Mouse (Mus musculus) fat pad, adult 2 months (tissue): Measurements from ENCODE around the gene H2-Eb2.
"Not testable (repeated sequence)": the region's sequence is repeated elsewhere in the genome, so short reads cannot be mapped to it uniquely, and the experiment has no call there.

Experiments
- DNase-seq: peaks from one replicate; pipeline ENCODE4 v3.0.0-alpha.2; 2011; ENCODE audit warnings: low read depth, low spot score; ENCODE audit errors: extremely low read depth

H2-Eb2 gene

DNA sequence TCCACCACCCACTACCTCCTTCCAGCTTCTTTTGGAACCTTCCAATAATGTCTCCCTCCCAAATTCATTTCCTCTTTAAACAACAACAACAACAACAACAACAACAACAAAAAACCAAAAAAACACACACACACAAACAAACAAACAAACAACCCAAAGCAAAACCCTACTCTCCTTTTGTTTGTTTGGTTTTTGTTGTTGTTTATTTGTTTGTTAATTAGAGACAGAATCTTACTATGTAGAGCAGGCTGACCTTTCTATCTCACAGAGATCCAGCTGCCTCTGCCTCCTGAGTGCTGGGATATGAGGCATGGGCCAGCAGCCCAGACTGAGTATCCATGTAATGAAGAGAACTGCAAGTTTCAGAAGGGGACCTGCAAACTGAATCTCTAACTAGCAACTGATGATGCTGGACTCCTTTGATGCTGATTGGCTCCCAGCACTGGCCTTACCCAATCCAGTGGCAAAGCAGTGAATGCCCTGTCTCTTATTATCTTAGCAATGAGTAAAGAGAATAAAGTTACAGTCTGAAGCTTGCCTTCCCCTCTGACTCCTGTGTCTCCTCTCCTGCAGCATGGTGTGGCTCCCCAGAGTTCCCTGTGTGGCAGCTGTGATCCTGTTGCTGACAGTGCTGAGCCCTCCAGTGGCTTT lies 20.0 kb upstream of the H2-Eb2 start, which contains the start of gene H2-Eb1:
Gene H2-Eb1 (plus strand): TSS at position 488 of the 651 bp plus-strand sequence.
- no peak for DNase-seq

GRCm38 (mm10) chr17:34306407-34306806 lies 19.1 kb upstream of the H2-Eb2 start:
- no peak for DNase-seq

GRCm38 (mm10) chr17:34307216-34307615 lies 18.2 kb upstream of the H2-Eb2 start:
- no peak for DNase-seq

GRCm38 (mm10) chr17:34308161-34308560 lies 17.3 kb upstream of the H2-Eb2 start:
- no peak for DNase-seq

DNA sequence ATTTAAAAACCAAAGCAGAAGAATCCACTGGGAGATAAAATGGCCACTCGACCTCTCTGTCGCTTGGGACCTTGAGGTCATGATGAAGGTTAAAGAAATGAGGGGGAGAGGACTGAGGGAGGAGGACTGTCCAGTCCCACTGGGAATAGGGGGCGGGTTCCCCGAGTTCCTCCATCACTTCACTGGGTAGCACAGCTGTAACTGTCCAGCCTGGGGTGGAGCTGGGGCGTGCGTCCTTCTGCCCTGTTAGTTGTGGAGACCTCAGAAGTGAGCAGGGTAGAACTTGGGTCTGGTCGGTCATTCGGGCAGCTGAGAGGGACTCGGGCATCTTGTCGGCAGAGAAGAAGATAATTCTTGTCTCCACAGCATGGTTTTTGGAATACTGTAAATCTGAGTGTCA lies 16.2 kb upstream of the H2-Eb2 start:
- no peak for DNase-seq

DNA sequence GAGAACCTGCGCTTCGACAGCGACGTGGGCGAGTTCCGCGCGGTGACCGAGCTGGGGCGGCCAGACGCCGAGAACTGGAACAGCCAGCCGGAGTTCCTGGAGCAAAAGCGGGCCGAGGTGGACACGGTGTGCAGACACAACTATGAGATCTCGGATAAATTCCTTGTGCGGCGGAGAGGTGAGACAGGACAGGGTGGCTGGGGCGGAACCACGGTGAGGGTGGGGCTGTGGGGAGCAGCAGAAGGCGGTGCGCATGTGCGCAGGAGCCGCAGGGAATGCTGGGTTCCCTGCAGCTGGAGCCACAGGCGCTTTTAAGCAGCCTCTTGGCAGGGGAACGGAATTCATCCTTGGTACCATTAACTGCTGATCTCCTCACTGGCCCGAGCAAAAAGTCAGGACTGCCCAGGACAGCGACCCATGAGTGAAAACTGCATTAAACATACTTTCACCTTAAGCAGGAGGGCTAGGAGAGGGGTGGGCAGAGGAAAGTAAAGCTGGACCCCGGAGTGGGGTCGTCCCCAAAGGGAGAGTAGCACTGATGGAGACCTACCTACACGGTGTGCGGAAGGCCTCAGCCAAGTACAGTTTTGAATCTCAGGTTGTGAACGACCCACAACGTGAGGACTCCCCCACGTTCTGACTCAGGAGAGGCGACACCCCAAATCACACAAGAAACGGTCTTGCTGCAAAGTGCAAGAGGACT lies 15.6 kb upstream of the H2-Eb2 start:
- DNase-seq: no peak

- DNase-seq: not testable (repeated sequence)
These were observed 14.9 kb upstream of the H2-Eb2 start for GRCm38 (mm10) chr17:34310526-34310925.

- no peak for DNase-seq
These were observed 13.3 kb upstream of the H2-Eb2 start for GRCm38 (mm10) chr17:34312185-34312584.

- no peak for DNase-seq
These were observed 12.1 kb upstream of the H2-Eb2 start for GRCm38 (mm10) chr17:34313393-34313792.

DNA sequence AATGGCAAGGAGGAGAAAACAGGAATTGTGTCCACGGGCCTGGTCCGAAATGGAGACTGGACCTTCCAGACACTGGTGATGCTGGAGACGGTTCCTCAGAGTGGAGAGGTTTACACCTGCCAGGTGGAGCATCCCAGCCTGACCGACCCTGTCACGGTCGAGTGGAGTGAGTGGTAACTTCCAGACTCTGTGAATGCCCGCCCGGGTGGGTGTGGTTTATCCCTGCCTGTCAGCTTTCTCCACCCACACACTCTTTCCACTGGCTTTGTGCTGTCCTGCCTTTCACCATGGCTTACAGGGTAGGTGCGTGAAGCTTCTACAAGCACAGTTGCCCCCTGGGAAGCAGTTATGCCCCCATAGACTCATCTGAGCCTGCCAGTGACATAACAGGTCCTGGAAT lies 11.2 kb upstream of the H2-Eb2 start:
- no peak for DNase-seq

GRCm38 (mm10) chr17:34315512-34315911 lies 10.0 kb upstream of the H2-Eb2 start:
- no peak for DNase-seq

- DNase-seq: no peak
These were observed 8.8 kb upstream of the H2-Eb2 start for GRCm38 (mm10) chr17:34316697-34317096.

DNA sequence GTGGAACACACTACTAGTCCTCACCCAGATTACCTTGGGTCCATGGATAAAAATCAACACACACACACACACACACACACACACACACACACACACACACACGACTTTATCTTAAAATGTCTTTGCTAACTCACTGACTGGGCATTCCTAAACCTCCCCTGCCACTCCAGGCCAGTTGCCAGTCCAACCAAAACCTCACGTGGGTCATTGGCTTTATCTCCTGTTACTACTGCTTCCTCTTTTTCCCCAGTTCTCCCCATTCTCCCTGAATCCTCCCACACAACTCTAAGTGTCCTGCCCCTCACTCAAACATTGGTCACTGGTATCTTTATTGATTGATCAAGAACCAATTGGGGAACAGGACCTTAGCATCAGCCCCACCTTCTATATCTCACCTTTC lies 8.2 kb upstream of the H2-Eb2 start:
- DNase-seq: no peak

DNA sequence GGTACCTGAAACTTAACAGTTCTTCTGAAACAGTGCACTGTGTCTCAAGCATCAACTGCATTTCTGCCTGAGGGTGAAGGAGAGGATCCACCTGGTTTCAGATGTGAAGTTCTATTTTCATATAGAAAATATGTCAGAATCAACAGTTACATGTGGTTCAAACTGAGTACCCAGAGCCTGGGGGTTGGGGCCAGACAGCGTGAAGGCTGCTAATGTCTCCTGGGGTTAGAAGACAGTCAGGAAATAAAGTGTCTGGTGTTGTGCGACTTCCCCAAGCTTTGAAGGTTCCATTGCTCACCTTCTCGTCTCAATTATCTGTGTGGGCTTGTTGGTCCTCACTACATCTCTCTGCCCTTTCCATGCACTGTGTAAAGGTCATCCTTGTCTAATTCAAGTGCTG lies 908 bp downstream of the H2-Eb2 start:
- no peak for DNase-seq

DNA sequence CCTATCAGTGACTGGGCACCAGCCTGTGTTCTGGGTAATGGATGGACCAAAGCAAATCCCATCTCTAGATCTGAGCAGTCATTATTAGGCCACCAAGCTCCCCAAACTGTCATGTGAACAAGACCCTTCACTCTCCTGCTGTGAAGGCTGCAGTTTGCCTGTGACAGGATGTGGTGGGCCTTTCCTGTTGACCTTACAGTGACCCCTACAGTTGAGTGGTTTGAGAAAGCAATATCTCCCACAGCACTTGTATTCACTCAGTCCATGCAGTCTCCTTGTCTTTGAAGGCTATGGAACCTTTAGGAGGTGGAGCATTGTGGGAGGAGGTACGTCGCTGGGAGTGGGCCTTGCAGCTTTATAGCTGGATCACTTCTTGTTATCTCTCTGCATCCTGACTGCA lies 4.3 kb downstream of the H2-Eb2 start:
- DNase-seq: no peak

GRCm38 (mm10) chr17:34331200-34331599 lies 5.7 kb downstream of the H2-Eb2 start:
- DNase-seq: no peak

- DNase-seq: no peak
These were observed 15.3 kb downstream of the H2-Eb2 start for GRCm38 (mm10) chr17:34340619-34341402.

GRCm38 (mm10) chr17:34344882-34345281 lies 19.4 kb downstream of the H2-Eb2 start:
- no peak for DNase-seq

GRCm38 (mm10) chr17:34345486-34345885 lies 20.0 kb downstream of the H2-Eb2 start:
- no peak for DNase-seq

DNA sequence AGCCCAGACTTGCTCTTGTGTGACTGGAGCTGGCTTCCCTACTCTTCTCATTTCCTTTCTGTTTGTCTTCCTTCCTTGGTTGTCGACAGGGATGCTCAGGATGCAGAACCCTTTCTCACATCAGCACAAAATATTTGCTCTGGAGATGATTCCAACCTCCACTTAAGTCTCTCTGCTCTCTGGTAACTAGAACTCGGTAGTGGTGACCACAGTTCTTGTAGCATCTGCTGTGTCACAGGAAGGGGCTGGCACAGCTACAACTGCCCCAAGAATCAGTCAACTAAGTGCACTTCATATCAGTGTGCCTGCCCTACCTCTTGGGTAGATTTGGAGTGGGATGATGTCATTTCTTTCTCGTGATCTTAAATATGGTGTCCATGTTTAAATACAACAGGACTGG lies 20.6 kb downstream of the H2-Eb2 start:
- no peak for DNase-seq

DNA sequence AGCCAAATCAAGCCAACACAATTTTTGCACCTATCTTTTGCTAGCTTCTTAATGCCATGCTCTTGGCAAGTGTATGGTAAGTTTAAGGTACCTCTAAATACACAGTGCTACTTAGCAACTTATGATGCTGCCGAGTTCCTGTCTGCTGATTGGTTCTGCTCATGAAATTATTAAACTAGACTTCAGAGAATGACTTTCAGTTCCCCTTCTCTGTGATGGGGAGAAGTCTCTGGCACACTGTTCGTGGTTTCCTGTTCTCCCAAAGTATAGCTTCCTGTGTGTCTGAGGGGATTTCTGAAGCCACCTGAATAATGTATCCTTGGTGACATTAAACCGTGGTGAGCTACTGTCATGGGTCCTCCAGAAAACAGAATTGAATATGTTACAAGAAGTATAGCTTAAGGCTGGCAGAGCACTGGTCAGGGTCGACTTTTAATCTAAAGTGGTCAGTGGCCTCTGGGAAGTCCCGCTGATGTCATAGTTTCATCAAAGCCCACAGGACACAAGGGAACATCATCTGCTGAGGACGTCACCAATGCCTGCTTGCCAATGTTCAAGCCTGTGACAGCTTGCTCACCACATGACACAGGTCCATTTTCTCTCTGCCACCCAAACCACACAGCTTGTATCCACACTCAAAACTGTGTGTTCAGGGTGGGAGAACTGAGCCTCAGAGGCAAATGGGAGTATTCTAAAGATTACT lies 22.3 kb downstream of the H2-Eb2 start:
- DNase-seq: no peak
